Mouse (Mus musculus) c-Kit-positive CD71-positive TER-119-positive erythroid progenitor cells, embryonic 14.5 days (primary cell): ENCODE results near the gene Naip1.
"Not testable (repeated sequence)": the region's sequence is repeated elsewhere in the genome, so short reads cannot be mapped to it uniquely, and the experiment has no call there.

Experiments used
- DNase-seq: peaks from one replicate; pipeline ENCODE4 v3.0.0-alpha.2; 2013; ENCODE audit warnings: low spot score

Gene Naip1

DNA sequence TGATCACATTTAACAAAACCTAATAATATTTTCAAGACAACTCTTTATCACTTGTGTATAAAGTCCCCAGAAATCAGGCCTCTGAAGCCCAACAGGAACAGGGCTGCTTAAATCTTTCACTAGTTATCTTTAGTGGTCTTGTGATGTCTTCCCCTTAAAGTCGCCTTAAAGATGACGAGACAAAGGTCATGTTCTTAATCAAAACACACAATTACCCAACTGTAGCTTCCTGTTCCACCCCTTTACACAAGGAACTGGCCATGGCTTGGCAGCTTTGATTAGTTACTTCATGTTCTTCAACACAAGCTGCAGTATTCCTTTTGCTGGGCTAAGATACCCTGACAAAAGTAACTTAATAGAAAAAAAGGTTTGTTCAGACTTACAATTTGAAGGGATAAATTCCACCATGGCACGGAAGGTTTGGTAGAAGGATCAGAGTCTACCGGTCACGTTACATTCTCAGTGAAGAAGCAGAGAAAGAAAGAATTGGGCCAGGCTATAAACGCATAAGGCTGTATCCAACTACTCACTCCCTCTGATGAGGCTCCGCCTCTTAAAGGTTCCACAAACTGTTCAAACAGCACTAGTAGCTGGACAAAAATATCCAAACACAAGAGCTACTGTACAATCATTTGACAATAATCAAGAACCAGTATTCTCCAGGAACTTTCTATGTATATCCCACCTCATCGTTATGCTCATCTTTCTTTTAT is at the start of gene Naip1:
TSS of gene Naip1 (minus strand) at position 455 of the 713 bp plus-strand sequence.
- not testable (repeated sequence) for DNase-seq

DNA sequence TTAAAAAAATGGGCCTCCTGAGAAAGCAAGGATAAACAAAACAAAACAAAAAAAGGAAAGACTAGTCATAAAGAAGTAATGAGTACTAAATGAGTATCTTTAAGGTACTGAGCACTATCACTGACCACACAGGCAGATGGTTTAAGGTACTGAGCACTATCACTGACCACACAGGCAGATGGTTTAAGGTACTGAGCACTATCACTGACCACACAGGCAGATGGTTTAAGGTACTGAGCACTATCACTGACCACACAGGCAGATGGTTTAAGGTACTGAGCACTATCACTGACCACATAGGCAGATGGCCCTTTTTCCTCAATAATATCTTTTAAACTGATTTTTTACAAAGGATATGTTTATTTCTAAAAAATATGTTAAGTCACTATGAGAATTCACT is 47.0 kb upstream of the Naip1 start:
- not testable (repeated sequence) for DNase-seq

DNA sequence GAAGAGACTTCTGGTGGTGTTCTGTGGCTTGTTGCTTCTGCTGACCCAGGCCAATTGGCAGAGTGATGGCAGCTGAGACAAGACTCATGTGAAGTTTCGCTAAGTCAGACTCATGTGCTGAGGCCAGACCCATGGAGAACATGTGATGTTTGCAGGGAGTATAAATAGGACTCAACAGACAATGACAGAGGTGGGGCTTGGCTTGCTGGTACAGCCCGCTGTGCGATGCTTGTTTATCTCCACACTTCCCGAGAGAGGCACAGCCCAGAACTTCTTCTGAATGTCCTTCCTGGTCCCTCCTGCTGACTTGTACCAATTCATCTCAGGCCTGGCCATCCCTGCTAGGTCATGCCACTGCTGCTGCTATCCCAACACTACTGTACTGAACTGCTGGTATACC is 42.7 kb upstream of the Naip1 start:
- DNase-seq: no peak

DNA sequence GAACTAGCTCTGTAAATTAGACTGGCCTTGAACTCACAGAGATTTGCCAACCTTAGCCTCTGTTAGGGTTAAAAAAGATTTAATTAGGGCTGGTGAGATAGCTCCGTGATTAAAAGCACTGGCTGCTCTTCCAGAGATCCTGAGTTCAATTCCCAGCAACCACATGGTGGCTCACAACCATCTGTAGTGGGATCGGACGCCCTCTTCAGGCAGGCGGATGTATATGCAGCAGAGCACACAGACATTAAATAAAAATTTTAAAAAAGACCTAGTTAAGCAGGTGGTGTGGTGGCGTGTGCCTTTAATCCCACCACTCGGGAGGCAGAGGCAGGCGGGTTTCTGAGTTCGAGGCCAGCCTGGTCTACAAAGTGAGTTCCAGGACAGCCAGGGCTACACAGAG is 41.7 kb upstream of the Naip1 start:
- not testable (repeated sequence) for DNase-seq

DNA sequence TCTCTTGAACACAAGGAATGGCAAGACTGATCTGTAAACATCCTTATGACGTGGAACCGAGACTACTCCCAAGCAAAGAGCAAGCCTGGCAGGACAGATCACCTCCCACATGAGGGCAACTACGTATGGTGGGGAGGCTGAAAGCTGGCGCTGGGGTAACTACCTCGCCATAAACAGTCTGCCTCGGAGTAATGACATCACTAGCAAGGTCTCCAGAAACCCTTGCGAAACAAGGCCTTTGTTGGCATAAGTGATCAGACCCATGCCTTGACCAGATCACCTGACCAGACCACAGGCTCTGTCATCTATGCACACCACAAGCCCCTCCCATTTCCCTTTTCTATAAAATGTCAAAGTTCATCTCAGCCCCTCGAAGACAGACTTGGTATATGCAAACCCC is 40.6 kb upstream of the Naip1 start:
- no peak for DNase-seq

DNA sequence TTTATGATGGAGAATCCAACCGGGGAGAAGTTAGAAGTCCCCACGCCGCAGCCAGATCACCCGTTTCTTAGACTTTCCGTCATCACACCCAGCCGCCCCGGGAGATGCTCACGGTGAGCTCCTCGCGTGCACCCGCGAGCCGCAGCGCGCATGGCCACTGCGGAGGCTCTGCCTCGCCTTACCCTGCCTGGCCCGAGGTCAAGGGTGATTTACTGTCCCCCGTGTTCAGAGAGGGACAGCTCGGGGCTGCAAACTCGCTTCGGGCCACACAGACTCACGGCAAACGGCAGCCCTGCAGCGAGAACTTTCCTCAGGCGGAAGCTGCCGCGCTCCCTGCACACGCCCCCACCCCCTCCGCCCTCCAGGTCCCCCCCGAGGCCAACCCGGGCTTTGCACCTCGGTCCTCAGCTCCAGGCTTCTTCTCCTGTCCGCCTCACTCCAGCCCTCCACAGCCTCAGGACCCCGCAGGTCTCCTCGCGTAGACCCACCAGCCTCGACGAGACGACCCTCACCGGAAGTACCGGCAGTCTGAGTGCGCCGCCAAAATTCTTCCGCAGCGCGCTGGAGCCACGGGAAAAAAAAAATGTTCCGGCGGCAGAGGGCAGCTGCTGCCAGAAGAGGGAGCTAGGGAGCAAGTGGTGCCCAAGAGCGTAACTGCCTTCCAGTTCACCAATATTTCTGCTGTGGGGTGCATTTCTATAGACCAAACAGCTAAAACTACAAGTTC is 39.6 kb upstream of the Naip1 start, which contains the start of gene Gtf2h2:
TSS of gene Gtf2h2 (minus strand) at position 519 of the 727 bp plus-strand sequence.
- peak; percentile 87 for DNase-seq

DNA sequence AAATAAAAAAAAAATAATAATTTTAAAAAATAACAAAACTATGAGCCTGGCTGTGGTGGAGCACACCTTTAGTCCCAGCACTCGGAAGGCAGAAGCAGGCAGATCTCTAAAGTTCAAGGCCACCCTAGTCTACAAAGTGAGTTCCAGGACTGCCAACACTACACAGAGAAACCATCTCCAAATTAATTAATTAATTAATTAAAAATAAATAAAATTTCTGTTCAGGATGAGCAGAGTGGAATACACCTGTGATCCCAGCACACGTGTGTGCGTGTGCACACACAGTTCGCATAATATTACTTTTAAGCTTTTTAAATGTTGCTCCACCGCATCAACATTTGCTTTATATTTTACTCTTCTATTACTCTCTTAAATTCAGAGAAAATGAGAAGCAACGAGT is 39.0 kb upstream of the Naip1 start:
- no peak for DNase-seq

DNA sequence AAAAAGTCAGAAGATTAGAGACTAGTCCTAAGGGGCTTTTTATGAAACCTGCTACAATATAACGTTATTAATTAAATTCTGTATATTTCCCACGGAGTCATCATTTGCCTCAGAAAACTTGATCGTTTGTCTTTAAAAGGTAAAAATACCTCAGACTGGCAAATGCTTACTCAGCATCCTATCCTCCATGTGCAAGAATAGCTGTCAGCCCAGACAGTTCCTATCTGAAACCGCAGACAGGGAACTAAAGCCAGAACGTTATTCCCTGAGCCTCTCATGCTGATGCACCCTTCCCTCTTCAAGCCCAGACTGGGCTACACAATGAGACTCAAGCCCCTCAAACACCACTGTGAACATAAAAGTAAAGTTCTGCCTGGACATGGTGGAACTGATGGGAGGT is 37.8 kb upstream of the Naip1 start:
- no peak for DNase-seq

DNA sequence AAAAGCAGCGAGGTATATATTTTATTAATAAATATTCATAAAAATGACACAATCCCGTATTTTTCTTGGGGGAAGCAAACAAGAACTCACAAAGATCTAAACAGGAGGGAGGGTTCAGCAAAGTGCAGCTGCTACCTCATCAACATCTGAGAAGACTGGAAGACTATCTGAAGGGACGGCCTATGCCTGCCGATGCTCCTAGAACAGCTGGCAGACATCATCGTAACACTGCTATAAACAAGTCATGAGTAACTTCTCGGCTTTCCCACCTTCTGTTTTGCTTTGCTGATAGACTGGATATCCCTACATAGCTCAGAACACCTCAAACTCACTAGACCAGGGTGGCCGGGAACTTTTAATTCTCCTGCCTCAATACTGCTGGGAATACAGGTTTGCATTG is 30.9 kb upstream of the Naip1 start:
- DNase-seq: no peak

DNA sequence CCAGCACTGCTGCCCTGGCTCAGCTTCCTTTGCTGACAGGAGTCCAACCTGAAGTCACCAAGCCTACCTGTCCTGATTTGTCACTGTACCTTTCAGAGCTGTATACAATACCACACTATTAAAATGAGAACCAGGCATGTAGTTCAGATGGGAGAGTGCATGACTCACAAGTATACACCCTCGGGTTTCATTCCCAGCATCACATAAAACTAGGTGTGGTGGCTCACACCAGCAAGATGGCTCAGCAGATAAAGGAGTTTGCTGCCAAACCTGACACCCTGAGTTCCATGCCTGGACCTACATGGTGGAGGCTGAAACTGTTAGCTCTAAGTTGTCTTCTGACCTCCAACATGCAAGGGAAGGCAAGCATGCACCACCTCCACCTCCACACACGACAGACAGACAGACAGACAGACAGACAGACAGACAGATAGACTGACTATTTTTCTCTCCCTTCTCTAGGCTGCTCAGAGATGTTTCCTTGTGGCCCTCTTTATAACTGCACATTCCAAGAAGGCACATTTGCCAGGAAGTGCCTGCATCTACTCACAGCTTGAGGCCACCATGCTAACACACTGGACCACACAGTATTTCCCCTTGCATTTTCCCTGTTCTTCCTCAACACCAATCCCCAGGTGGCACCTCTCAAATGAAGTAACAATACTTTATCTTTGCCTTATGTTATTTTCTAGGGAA is 11.0 kb upstream of the Naip1 start:
- peak; percentile 50 for DNase-seq

DNA sequence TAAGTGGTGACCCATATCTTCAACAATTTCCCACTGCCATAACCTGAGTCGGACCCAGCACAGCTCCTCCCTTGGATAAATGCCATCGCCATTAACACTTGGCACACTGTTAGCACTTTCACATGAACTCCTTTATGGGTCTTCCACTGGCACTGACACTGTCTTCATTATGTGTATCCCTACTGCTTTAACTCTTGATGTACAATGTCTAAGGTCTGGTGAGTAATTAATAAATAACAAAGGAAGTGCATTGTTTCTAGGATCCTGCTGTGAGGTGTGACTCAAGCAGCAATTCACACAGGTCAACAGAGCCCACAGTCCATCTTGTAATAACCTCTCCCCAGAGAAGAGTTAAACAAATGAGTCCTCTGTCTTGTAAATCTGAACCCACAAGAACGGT is 8.7 kb upstream of the Naip1 start:
- DNase-seq: no peak

DNA sequence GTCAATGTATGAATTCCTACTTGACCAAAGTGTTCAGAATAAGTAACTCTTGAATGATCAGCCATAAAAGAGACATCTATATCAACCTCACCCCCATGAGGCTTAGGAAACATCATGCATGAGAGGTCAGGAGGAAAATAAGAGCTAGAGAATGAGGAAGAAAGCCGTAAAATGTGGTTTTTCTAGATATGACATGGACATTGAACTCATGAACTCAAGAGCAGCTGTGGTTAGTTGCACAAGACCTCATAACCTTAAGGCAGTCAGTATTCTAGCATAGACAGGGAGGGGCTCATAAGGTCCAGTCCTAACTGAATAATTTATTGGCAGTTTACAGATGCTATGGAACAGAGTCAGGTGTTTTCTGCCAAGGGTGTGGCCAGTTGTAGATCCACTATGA is 3.2 kb downstream of the Naip1 start:
- no peak for DNase-seq

DNA sequence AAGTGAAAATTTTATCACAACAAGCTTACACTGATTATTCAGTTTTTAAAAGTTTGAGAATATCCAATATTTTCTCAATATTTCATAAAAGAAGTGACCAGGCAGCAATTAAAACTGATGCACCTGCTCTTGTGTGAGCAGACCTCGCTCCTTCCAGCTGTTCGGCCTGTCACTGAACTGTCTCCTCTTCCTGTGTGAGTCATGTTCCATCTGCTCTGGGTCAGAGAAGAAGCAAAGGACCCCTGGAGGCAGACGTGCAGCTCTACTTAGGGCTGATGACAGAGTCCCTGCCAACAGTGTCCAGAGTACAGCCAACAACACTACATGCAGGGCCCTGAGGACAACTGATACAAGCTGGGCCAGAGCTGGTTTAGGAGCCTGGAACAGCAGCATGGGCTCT is 12.6 kb downstream of the Naip1 start:
- no peak for DNase-seq

DNA sequence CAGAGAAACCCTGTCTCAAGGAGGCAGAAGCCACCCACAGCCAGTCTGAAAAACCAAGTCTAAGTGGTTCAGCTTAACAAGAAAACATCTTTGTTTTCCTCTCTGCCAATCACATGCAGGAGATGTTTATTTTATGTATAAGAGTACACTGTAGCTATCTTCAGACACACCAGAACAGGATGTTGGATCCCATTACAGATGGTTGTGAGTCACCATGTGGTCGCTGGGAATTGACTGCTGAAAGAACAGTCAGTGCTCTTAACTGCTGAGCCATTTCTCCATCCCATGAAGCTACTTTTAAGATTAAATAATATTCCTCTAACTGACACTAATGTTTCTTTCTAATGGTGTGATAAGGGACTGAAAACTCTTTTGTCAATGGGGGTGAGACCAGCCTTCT is 14.0 kb downstream of the Naip1 start:
- DNase-seq: no peak

DNA sequence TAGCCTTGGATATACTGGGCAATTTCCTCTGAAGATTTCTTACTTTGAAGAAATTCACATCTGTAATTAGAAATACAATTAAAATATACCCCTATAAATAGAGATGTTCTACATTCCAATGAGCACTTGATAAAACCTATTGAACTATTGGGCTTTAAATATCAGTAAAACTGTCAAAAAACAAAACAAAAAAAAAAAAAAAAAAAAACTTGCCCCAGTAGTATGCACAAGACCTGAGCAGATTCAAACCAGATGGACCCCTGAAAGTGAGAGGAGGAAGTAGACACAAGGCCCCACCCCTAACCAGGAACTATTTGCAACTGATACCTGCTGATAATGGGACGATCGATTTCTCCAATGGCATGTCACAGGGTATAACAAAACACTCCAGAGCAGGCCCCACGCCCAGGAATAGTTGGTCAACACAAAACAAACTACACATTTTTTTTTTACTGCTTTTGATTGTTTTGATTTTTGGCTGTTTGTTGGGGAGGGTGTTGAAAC is 15.3 kb downstream of the Naip1 start:
- no peak for DNase-seq

DNA sequence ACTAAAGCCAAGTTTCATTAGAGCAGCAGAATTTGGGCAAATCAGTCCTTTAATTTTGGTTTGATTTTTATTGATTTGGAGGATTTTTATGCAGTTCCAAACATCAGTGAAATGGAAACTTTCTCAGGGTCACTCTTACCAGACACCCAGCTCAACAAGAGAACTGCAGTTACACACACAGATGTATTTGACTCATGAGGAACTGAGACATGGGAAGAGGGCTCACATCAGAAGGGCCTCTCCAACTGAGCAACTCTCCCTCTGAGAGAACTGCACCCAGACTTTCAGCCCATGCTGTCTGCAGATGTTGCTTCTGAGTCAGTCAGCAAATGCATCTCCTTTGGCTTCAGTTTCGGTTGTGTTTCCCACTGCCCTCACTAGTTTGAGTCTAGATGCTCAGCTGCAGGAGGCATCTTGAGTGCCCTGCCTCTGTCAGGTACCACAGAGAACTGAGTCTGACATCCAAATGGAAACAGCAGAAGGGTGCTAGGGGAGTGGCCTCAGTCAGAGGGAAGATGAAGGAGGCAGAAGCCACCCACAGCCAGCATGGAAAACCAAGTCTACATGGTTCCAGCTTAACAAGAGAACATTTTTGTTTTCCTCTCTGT is 16.0 kb downstream of the Naip1 start:
- not testable (repeated sequence) for DNase-seq

DNA sequence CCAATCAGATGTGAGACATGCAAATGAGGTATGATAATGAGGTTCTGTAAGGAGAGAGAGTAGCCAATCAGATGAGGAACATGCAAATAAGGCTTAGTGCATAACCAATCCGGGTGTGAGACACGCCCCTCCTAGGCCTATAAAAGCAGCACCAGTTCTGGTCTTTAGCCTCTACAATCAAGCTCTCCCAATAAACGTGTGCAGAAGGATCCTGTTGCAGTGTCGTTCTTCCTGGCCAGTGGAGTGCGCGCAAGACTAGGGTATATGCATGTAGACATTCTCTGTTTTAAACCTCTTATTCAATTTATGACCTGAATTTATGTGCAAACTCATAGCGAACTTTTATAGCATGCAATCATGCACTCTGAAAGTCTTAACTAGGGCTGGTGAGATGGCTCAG is 32.7 kb downstream of the Naip1 start:
- not testable (repeated sequence) for DNase-seq

DNA sequence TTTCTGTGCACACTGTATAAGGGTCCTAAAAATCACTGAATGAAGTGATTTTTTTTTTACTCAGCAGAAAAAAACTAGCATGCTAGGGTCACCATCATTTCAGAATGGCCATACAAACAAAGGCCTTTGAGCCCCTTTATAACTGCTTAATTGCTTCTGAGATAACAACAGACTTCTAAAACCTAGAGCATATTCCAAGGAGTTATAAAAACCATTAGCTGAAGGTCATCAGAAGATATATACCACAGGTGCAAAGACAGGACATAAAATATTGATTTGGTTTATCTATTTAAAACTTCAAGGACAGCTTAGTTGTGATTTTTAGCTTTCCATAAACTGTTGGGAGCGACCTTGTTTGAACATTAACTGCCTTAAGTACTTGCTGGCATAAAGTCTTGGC is 38.2 kb downstream of the Naip1 start:
- no peak for DNase-seq

DNA sequence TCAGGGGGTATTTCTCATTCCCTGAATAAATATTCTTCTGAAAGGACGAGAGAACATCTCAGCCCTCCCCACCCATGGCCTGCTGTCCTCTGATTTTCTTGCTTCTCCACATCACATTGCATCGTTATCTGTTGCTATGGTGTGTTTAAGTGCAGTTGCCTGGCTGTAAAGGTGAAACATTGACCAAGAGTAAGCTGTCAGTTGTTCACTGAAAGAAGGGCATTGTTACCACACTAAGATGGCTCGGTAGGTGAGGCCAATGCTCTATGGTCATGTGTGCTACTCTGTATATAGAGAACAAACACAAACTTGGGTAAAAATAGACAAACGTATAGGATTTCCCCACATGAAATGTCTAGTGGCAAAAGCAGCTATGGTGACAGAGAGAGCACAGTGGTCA is 42.8 kb downstream of the Naip1 start:
- DNase-seq: no peak

DNA sequence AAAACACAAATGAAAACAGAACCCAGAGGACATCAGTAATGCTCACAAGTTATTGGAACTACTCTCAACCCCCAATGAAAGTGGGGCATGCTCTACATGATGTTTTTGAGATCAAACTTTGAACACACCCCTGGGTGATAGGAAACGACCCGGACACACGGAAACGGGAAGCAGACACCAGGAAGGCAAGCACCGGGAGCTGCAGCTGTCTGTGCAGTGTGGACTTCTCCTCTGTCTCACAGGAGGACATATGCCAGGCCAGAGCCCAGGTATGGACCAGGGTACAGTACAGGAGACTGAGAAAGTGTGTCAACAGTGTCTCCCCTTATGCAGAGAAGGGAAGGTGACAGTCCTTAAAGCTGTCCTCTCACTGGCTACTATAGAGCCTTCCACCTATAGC is 43.5 kb downstream of the Naip1 start:
- DNase-seq: no peak

DNA sequence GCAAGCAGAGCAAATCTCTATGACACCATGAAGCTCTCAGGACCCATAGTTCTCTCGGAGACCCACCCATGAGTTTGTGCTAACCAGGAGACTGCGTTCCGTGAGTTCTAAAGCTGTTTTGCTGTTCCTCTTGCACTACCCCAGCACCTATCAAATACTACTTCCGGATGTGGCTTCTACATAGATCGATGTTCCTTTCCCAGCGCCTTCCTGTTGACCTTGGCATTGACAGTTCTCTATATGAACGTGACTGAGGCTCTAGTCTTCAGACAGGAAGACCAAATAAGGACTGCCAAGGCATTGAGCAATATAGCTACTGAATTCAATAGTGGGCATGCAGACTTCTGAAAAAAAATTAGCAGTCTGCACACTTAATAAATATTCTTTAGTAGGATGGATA is 44.4 kb downstream of the Naip1 start:
- no peak for DNase-seq

DNA sequence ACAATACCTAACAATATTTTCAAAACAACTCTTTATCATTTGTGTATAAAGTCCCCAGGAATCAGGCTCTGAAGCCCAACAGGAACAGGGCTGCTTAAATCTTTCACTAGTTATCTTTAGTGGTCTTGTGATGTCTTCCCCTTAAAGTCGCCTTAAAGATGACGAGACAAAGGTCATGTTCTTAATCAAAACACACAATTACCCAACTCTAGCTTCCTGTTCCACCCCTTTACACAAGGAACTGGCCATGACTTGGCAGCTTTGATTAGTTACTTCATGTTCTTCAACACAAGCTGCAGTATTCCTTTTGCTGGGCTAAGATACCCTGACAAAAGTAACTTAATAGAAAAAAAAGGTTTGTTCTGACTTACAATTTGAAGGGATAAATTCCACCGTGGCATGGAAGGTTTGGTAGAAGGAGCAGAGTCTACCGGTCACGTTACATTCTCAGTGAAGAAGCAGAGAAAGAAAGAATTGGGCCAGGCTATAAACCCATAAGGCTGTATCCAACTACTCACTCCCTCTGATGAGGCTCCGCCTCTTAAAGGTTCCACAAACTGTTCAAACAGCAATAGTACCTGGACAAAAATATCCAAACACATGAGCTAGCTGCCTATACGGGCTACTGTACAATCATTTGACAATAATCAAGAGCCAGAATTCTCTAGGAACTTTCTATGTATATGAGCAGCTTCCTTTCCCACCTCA is 49.6 kb downstream of the Naip1 start:
- not testable (repeated sequence) for DNase-seq
